24 mouse cellular contexts compared by ENCODE assay signal in genomic region chr17:94335688-94336087, GRCm38 (mm10).
DNase-seq lines count a peak whose midpoint lies in the region; ATAC-seq and TF ChIP-seq lines count a peak whose summit lies in the region.
"Had no signal": no experiment of that assay in that cellular context is flagged by ENCODE, and none has a peak within 500 bp of the region (broad histone marks: within the 10 kb centered on the region; RNA-seq: fewer than 3 reads in every experiment).

No protein-coding gene starts in this region.

- no peaks in the 10 kb centered on the region for H3K27me3 ChIP-seq in heart, embryonic 12.5 days (replicated peaks)
- H3K27me3 ChIP-seq in heart, adult 2 months (ENCODE audit: control insufficient read depth, insufficient read depth, low read length) = no peaks in the 10 kb centered on the region
- H3K27me3 ChIP-seq in lung, embryonic 15.5 days = no peaks in the 10 kb centered on the region
- no peaks in the 10 kb centered on the region for H3K27me3 ChIP-seq in lung, postnatal 0 days (replicated peaks; ENCODE audit: insufficient read depth, low read length)
- no peaks in the 10 kb centered on the region for H3K27me3 ChIP-seq in midbrain, embryonic 14.5 days (ENCODE audit: control insufficient read depth, insufficient read depth, low read length)
- no peaks in the 10 kb centered on the region for H3K27me3 ChIP-seq in midbrain, embryonic 10.5 days (ENCODE audit: low read depth, poor library complexity, severe bottlenecking)
- H3K27me3 ChIP-seq: CH12.LX; embryonic facial prominence, embryonic 12.5 days; forebrain, embryonic 13.5 days; forebrain, embryonic 15.5 days; Patski had no signal

- no peak for TF ChIP-seq CTCF in heart, adult 2 months (IDR thresholded peaks at IDR 0.05)
- no peak for TF ChIP-seq CTCF in lung, postnatal 0 days (IDR thresholded peaks at IDR 0.05)

- no peak overlapping the region for H3K27ac ChIP-seq in heart, embryonic 12.5 days (ENCODE audit: poor library complexity, severe bottlenecking)
- H3K27ac ChIP-seq in heart, adult 2 months = no peak overlapping the region
- H3K27ac ChIP-seq in lung, embryonic 15.5 days = no peak overlapping the region
- H3K27ac ChIP-seq in lung, postnatal 0 days (ENCODE audit: low read length) = no peak overlapping the region
- H3K27ac ChIP-seq in midbrain, embryonic 14.5 days (replicated peaks; ENCODE audit: low read depth, low read length) = no peak overlapping the region
- H3K27ac ChIP-seq in midbrain, embryonic 10.5 days (replicated peaks) = no peak overlapping the region
- H3K27ac ChIP-seq: embryonic facial prominence, embryonic 10.5 days; embryonic facial prominence, embryonic 12.5 days; forebrain, embryonic 13.5 days; forebrain, embryonic 15.5 days had no signal

- DNase-seq in heart, adult 2 months = no peak
- no peak for DNase-seq in lung, postnatal 0 days (ENCODE audit: low spot score)
- DNase-seq in midbrain, embryonic 14.5 days = no peak
- DNase-seq in midbrain, embryonic 10.5 days (ENCODE audit: low spot score) = no peak
- DNase-seq: adrenal gland, adult 8-10 months; adrenal gland, postnatal 14 days; adrenal gland, postnatal 36 days; B cell, adult 2 months; cerebellum, adult 11-12 months; cerebellum, adult 2 months; cerebellum, adult 9-10 months; cerebellum, postnatal 10 days; cerebellum, postnatal 25 days had no signal

- no peak overlapping the region for H3K4me3 ChIP-seq in heart, embryonic 12.5 days
- no peak overlapping the region for H3K4me3 ChIP-seq in heart, adult 2 months
- no peak overlapping the region for H3K4me3 ChIP-seq in lung, embryonic 15.5 days
- no peak overlapping the region for H3K4me3 ChIP-seq in lung, postnatal 0 days (ENCODE audit: low read depth, low read length)
- no peak overlapping the region for H3K4me3 ChIP-seq in midbrain, embryonic 14.5 days (replicated peaks; ENCODE audit: low read depth, low read length)
- no peak overlapping the region for H3K4me3 ChIP-seq in midbrain, embryonic 10.5 days
- H3K4me3 ChIP-seq: embryonic facial prominence, embryonic 10.5 days; embryonic facial prominence, embryonic 12.5 days; forebrain, embryonic 13.5 days; forebrain, embryonic 15.5 days had no signal

- H3K4me2 ChIP-seq in heart, embryonic 12.5 days = no peak overlapping the region
- H3K4me2 ChIP-seq in lung, embryonic 15.5 days = no peak overlapping the region
- no peak overlapping the region for H3K4me2 ChIP-seq in lung, postnatal 0 days (replicated peaks; ENCODE audit: low read depth, low read length)
- H3K4me2 ChIP-seq in midbrain, embryonic 14.5 days (ENCODE audit: low read length) = no peak overlapping the region
- H3K4me2 ChIP-seq: embryonic facial prominence, embryonic 12.5 days; forebrain, embryonic 13.5 days; forebrain, embryonic 15.5 days had no signal

- no peaks in the 10 kb centered on the region for H3K4me1 ChIP-seq in heart, embryonic 12.5 days (replicated peaks)
- H3K4me1 ChIP-seq in heart, adult 2 months (ENCODE audit: control insufficient read depth, insufficient read depth, low read length) = no peaks in the 10 kb centered on the region
- H3K4me1 ChIP-seq in lung, embryonic 15.5 days = no peaks in the 10 kb centered on the region
- no peaks in the 10 kb centered on the region for H3K4me1 ChIP-seq in lung, postnatal 0 days (ENCODE audit: insufficient read depth, low read depth, low read length)
- no peaks in the 10 kb centered on the region for H3K4me1 ChIP-seq in midbrain, embryonic 14.5 days (ENCODE audit: control insufficient read depth, insufficient read depth, low read length)
- no peaks in the 10 kb centered on the region for H3K4me1 ChIP-seq in midbrain, embryonic 10.5 days
- H3K4me1 ChIP-seq: embryonic facial prominence, embryonic 10.5 days; embryonic facial prominence, embryonic 12.5 days; forebrain, embryonic 13.5 days; forebrain, embryonic 15.5 days had no signal

- WGBS in heart, embryonic 12.5 days = 67% methylated on average over 2 of the region's 2 CpGs
- 58% methylated on average over 2 of the region's 2 CpGs for WGBS in heart, adult 2 months
- WGBS in lung, embryonic 15.5 days = 52% methylated on average over 2 of the region's 2 CpGs
- 55% methylated on average over 2 of the region's 2 CpGs for WGBS in lung, postnatal 0 days
- WGBS in midbrain, embryonic 14.5 days = 71% methylated on average over 2 of the region's 2 CpGs
- 76% methylated on average over 2 of the region's 2 CpGs for WGBS in midbrain, embryonic 10.5 days

- no peaks in the 10 kb centered on the region for H3K79me2 ChIP-seq in heart, adult 2 months (replicated peaks; ENCODE audit: control insufficient read depth, insufficient read depth, low read length)

- TF ChIP-seq EP300 in heart, adult 2 months (IDR thresholded peaks at IDR 0.05; ENCODE audit: insufficient read depth, low read depth, low read length) = no peak
- TF ChIP-seq EP300 in lung, postnatal 0 days (IDR thresholded peaks at IDR 0.05) = no peak

- no peak for TF ChIP-seq POLR2A in heart, adult 2 months (IDR thresholded peaks at IDR 0.05; ENCODE audit: insufficient read depth, low read depth, low read length)

- H3K36me3 ChIP-seq in heart, embryonic 12.5 days = no peaks in the 10 kb centered on the region
- H3K36me3 ChIP-seq in heart, adult 2 months (ENCODE audit: control insufficient read depth, insufficient read depth, low read length) = no peaks in the 10 kb centered on the region
- H3K36me3 ChIP-seq in lung, embryonic 15.5 days = no peaks in the 10 kb centered on the region
- no peaks in the 10 kb centered on the region for H3K36me3 ChIP-seq in lung, postnatal 0 days (ENCODE audit: insufficient read depth, low read length)
- no peaks in the 10 kb centered on the region for H3K36me3 ChIP-seq in midbrain, embryonic 14.5 days (ENCODE audit: control insufficient read depth, insufficient read depth, low read length)
- no peaks in the 10 kb centered on the region for H3K36me3 ChIP-seq in midbrain, embryonic 10.5 days
- H3K36me3 ChIP-seq: embryonic facial prominence, embryonic 10.5 days; embryonic facial prominence, embryonic 12.5 days; forebrain, embryonic 15.5 days; G1E had no signal

- H3K9me3 ChIP-seq in heart, embryonic 12.5 days (replicated peaks) = no peaks in the 10 kb centered on the region
- no peaks in the 10 kb centered on the region for H3K9me3 ChIP-seq in lung, embryonic 15.5 days
- H3K9me3 ChIP-seq in lung, postnatal 0 days (ENCODE audit: low read length) = no peaks in the 10 kb centered on the region
- H3K9me3 ChIP-seq in midbrain, embryonic 14.5 days (ENCODE audit: control insufficient read depth, low read length) = no peaks in the 10 kb centered on the region
- no peaks in the 10 kb centered on the region for H3K9me3 ChIP-seq in midbrain, embryonic 10.5 days (replicated peaks)
- H3K9me3 ChIP-seq: embryonic facial prominence, embryonic 10.5 days; embryonic facial prominence, embryonic 12.5 days; forebrain, embryonic 13.5 days; forebrain, embryonic 15.5 days had no signal

- H3K9ac ChIP-seq in heart, embryonic 12.5 days = no peak overlapping the region
- no peak overlapping the region for H3K9ac ChIP-seq in heart, adult 2 months (ENCODE audit: low read depth, low read length)
- no peak overlapping the region for H3K9ac ChIP-seq in lung, embryonic 15.5 days
- H3K9ac ChIP-seq in lung, postnatal 0 days (replicated peaks; ENCODE audit: low read depth) = no peak overlapping the region
- H3K9ac ChIP-seq in midbrain, embryonic 14.5 days (replicated peaks; ENCODE audit: low read length) = no peak overlapping the region
- H3K9ac ChIP-seq: embryonic facial prominence, embryonic 12.5 days; forebrain, embryonic 13.5 days; forebrain, embryonic 15.5 days had no signal

- ATAC-seq in heart, embryonic 12.5 days (ENCODE audit: insufficient number of reproducible peaks, low FRiP score) = 0 out of 2 replicates have a peak, but pooled peaks have one; percentile 29
- ATAC-seq in lung, embryonic 15.5 days (ENCODE audit: borderline replicate concordance, extremely low read depth, low FRiP score, low TSS enrichment) = 0 out of 2 replicates have a peak, but pooled peaks have one; percentile 14
- no peak for ATAC-seq in lung, postnatal 0 days
- ATAC-seq in midbrain, embryonic 14.5 days (ENCODE audit: low FRiP score, low TSS enrichment) = peak; percentile 21; the same call in 1 of the 2 replicates
- ATAC-seq: activated CD4-positive, CD25-positive, alpha-beta regulatory T cell, adult 4 months; CD4-positive, CD25-positive, alpha-beta regulatory T cell, adult 4 months; forebrain, embryonic 13.5 days; forebrain, embryonic 15.5 days; Patski had no signal

- intact Hi-C loops in heart, adult 2 months (cut with DNase I) = no loop called here
